Mouse (Mus musculus): Measurements from ENCODE around the gene Pdcl3. TPM values are rescaled to one million over a fixed set of nuclear protein-coding genes. Genes with fewer than 3 reads are reported as not detected.

Gene Pdcl3
- 63.8 and 73.8 TPM in 2 replicates for polyA plus RNA-seq (2015; fragmentation: Nextera tagmentation; extraction: Ambion mirVana)

GRCm38 (mm10) chr1:38985308-38985707, at the start of gene Pdcl3:
Gene Pdcl3 (plus strand): TSS chr1:38985608.

GRCm38 (mm10) chr1:38938849-38939248, 46.6 kb upstream of the Pdcl3 start, which contains the start of gene Nms:
Gene Nms (plus strand): TSS chr1:38939149.

Other genes starting within 250 kb of the Pdcl3 start
- 0.04 and 0.08 TPM in 2 replicates for gene Lonrf2, start 148.9 kb upstream of the Pdcl3 start, polyA plus RNA-seq (2015; fragmentation: Nextera tagmentation; extraction: Ambion mirVana)
- gene Chst10, start 87.4 kb upstream of the Pdcl3 start, polyA plus RNA-seq (2015; fragmentation: Nextera tagmentation; extraction: Ambion mirVana) = 0.29 and 0.47 TPM in 2 replicates
- gene Nms, start 46.5 kb upstream of the Pdcl3 start, polyA plus RNA-seq (2015; fragmentation: Nextera tagmentation; extraction: Ambion mirVana) = not detected in 2 replicates
- gene Npas2, start 208.1 kb downstream of the Pdcl3 start, polyA plus RNA-seq (2015; fragmentation: Nextera tagmentation; extraction: Ambion mirVana) = 0.08 and 0.18 TPM in 2 replicates

Data from spleen, postnatal 0 days (tissue).